Mouse (Mus musculus) embryo, embryonic 11.5 days (tissue): ENCODE measurements around the gene Dhrs11.
A peak's percentile ranks its signal among the peaks of the same experiment; 100 is the strongest.
"Not testable (repeated sequence)": the region's sequence is repeated elsewhere in the genome, so short reads cannot be mapped to it uniquely, and the experiment has no call there.

Experiments used
- DNase-seq: peaks from one replicate; pipeline ENCODE4 v3.0.0-alpha.2; 2012; ENCODE audit warnings: low read depth, low spot score

Gene Dhrs11

GRCm38 (mm10) chr11:84828516-84829399 is at the start of gene Dhrs11:
Gene Dhrs11 (minus strand): TSS chr11:84828994.
- DNase-seq, result peak; percentile 76

GRCm38 (mm10) chr11:84876020-84876419 is 47.2 kb upstream of the Dhrs11 start:
- DNase-seq, result not testable (repeated sequence)

- DNase-seq, result no peak
Measured at GRCm38 (mm10) chr11:84873042-84873833, 44.4 kb upstream of the Dhrs11 start.

GRCm38 (mm10) chr11:84871548-84872069 is 42.8 kb upstream of the Dhrs11 start:
- no peak for DNase-seq

GRCm38 (mm10) chr11:84871046-84871445 is 42.3 kb upstream of the Dhrs11 start:
- DNase-seq, result peak; percentile 44

- peak; percentile 82 for DNase-seq
Measured at GRCm38 (mm10) chr11:84870337-84871043, 41.7 kb upstream of the Dhrs11 start, which contains the start of gene Ggnbp2. Gene Ggnbp2 (minus strand): TSS chr11:84870817.

- peak; percentile 90 for DNase-seq
Measured at GRCm38 (mm10) chr11:84869537-84870232, 40.9 kb upstream of the Dhrs11 start.

- DNase-seq, result no peak
Measured at GRCm38 (mm10) chr11:84868786-84869259, 40.0 kb upstream of the Dhrs11 start.

- no peak for DNase-seq
Measured at GRCm38 (mm10) chr11:84867586-84867985, 38.8 kb upstream of the Dhrs11 start.

GRCm38 (mm10) chr11:84865268-84865667 is 36.5 kb upstream of the Dhrs11 start:
- DNase-seq, result no peak

GRCm38 (mm10) chr11:84855285-84855684 is 26.5 kb upstream of the Dhrs11 start:
- no peak for DNase-seq

- DNase-seq, result no peak
Measured at GRCm38 (mm10) chr11:84847475-84848090, 18.8 kb upstream of the Dhrs11 start.

- no peak for DNase-seq
Measured at GRCm38 (mm10) chr11:84846741-84847474, 18.1 kb upstream of the Dhrs11 start.

GRCm38 (mm10) chr11:84839330-84839729 is 10.5 kb upstream of the Dhrs11 start:
- no peak for DNase-seq

GRCm38 (mm10) chr11:84829495-84829894 is 701 bp upstream of the Dhrs11 start:
- not testable (repeated sequence) for DNase-seq

GRCm38 (mm10) chr11:84827901-84828503 is 792 bp downstream of the Dhrs11 start:
- DNase-seq, result no peak

- DNase-seq, result no peak
Measured at GRCm38 (mm10) chr11:84827492-84827891, 1.3 kb downstream of the Dhrs11 start.

GRCm38 (mm10) chr11:84826185-84826584 is 2.6 kb downstream of the Dhrs11 start:
- DNase-seq, result no peak

GRCm38 (mm10) chr11:84825261-84825807 is 3.5 kb downstream of the Dhrs11 start:
- DNase-seq, result no peak
